Mouse (Mus musculus): ENCODE measurements around the gene Rab3b. TPM values are rescaled to one million over a fixed set of nuclear protein-coding genes. Genes with fewer than 3 reads are reported as not detected.

Rab3b gene
- polyA plus RNA-seq, 1 experiment from 2014 or later: 90.5 TPM

DNA sequence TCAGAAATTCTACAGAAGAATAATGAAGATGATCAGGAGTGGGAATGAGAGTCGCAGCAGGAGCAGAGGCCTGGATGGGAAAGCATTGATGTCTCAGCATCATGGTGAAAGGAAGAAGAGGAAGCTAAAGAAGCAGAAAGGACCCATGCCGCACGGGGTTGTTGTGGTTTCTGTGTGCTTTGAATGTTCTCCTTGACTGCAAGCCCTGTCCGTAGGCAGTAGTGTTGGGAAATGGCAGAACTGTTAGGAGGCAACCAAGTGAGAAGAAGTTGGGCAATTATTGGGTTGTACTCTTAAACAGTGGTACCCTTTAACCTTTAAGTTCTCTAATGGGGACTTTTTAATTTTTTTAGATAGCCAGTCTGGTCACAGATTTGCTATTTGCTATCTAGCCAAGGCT, 56.0 kb downstream of the Rab3b start:
- 96% methylated on average over 4 of the region's 4 CpGs for WGBS

GRCm38 (mm10) chr4:108937848-108938771, 59.2 kb downstream of the Rab3b start:
- H3K36me3 ChIP-seq: no peaks in the 10 kb centered on the region
- peak overlapping the region; percentile 71 for H3K27ac ChIP-seq (replicated peaks)
- no peaks in the 10 kb centered on the region for H3K9me3 ChIP-seq
- no peaks in the 10 kb centered on the region for H3K27me3 ChIP-seq
- H3K4me1 ChIP-seq: peaks cover 9% of the 10 kb centered on the region
- H3K4me3 ChIP-seq: no peak overlapping the region
- WGBS: 49% methylated on average over 12 of the region's 12 CpGs
- ATAC-seq (replicated peaks): peak; percentile 67; the same call in 1 of the 2 replicates
- no peak overlapping the region for H3K4me2 ChIP-seq (replicated peaks)
- H3K9ac ChIP-seq (replicated peaks): no peak overlapping the region

More for the DNA sequence above, 56.0 kb downstream of the Rab3b start:
- H3K9me3 ChIP-seq: no peaks in the 10 kb centered on the region
- no peaks in the 10 kb centered on the region for H3K27me3 ChIP-seq
- peaks cover 9% of the 10 kb centered on the region for H3K4me1 ChIP-seq
- no peak for ATAC-seq (replicated peaks)
- H3K36me3 ChIP-seq: no peaks in the 10 kb centered on the region
- no peak overlapping the region for H3K27ac ChIP-seq (replicated peaks)
- H3K9ac ChIP-seq (replicated peaks): no peak overlapping the region
- H3K4me2 ChIP-seq (replicated peaks): no peak overlapping the region
- no peak overlapping the region for H3K4me3 ChIP-seq

- no peaks in the 10 kb centered on the region for H3K36me3 ChIP-seq
- no peaks in the 10 kb centered on the region for H3K9me3 ChIP-seq
- H3K4me1 ChIP-seq: peaks cover 9% of the 10 kb centered on the region
- H3K27ac ChIP-seq (replicated peaks): no peak overlapping the region
- no peak overlapping the region for H3K4me3 ChIP-seq
- H3K9ac ChIP-seq (replicated peaks): no peak overlapping the region
- no peak overlapping the region for H3K4me2 ChIP-seq (replicated peaks)
- no peak for ATAC-seq (replicated peaks)
- H3K27me3 ChIP-seq: no peaks in the 10 kb centered on the region
- 63% methylated on average over 17 of the region's 17 CpGs for WGBS
Observed at GRCm38 (mm10) chr4:108940681-108941473, 62.0 kb downstream of the Rab3b start.

DNA sequence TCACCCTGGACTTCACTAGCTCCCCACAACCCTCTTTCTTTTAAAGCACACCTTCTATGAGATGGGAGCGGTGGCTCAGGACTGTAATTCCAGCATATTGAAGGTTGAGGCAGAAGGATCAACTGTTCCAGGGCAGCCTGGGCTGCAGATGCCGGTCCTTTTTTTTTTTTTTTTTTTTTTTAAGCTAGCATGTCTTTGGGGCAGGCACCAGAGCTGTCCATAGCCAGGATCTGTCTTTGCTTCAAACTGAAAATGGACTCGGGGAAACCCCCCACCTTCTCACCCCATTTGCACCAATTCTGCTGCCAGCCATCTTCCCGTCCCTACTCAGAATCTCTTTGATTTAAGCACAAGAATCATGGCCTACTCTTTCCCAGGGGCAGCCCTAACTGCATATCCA, 63.3 kb downstream of the Rab3b start:
- 89% methylated on average over 4 of the region's 4 CpGs for whole genome bisulfite sequencing
- no peak for ATAC-seq (replicated peaks)

DNA sequence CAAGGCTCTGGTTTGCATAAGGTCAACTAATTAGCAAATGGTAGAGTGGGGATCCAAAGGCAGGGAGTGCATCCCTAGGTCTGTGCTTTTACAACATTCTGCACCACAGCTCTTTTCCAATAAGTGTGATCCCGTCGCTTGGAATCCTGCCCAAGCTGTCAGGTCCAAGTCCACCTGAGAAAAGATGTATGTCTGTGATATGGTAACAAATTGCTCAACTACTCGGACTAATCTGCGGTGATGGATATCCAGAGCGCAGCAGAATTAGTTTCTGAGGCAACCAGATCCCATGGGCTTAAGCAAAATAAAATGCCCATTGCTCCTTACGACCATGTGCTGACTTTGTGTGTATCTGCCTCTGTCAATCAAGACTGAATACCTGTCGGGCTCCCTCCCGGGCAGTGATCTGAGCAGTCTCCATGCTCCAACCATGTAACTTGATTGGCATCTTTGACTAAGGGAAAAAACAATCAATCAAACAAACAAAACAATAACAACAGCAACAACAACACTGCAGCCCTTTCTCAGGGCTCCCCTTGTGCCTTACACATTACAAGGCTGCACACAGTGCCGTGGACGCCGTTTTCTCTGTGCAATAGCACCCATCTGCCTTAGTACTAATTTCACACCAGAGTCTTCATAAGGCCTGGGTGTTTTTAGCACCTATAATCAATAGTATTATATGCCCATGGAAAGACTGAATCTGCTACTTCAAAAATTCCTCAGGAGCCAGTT, 64.3 kb downstream of the Rab3b start:
- Histone ChIP-seq H3K9me3 (no peaks in the 10 kb centered on the region), H3K4me2 (replicated peaks) (no peak overlapping the region), H3K27ac (replicated peaks) (no peak overlapping the region), H3K4me3 (no peak overlapping the region), H3K9ac (replicated peaks) (no peak overlapping the region), H3K4me1 (peaks cover 5% of the 10 kb centered on the region), H3K27me3 (no peaks in the 10 kb centered on the region), H3K36me3 (no peaks in the 10 kb centered on the region)
- WGBS: 72% methylated on average over 11 of the region's 11 CpGs
- ATAC-seq (replicated peaks): no peak

More for the DNA sequence above, 63.3 kb downstream of the Rab3b start:
- Histone ChIP-seq H3K4me3 (no peak overlapping the region), H3K36me3 (no peaks in the 10 kb centered on the region), H3K27ac (replicated peaks) (no peak overlapping the region), H3K4me2 (replicated peaks) (no peak overlapping the region), H3K9ac (replicated peaks) (no peak overlapping the region), H3K9me3 (no peaks in the 10 kb centered on the region), H3K27me3 (no peaks in the 10 kb centered on the region), H3K4me1 (peaks cover 9% of the 10 kb centered on the region)

DNA sequence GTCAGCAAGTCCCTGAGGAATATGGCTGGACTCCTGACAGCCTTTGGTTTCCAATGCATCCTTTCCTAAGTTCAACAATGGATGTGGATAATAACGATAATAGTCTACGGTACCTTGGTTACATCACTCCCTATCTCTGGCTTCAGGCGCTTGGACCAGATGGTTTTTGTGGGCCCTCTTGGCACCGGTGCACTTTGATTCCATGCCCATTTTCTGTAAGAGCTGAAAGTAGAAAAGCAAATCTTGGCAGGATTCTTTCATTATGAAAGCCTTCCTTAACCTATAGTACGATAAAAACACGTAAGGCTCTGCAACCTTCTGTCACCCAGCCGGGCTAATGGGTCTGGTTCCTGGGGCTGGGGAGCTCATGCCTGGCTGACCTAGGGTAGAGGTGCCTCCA, 70.3 kb downstream of the Rab3b start:
- 0 out of 2 replicates have a peak overlapping the region, but pooled peaks have one; percentile 2 for H3K4me2 ChIP-seq (replicated peaks)
- WGBS: 60% methylated on average over 7 of the region's 7 CpGs
- H3K36me3 ChIP-seq: no peaks in the 10 kb centered on the region
- no peaks in the 10 kb centered on the region for H3K9me3 ChIP-seq
- H3K27me3 ChIP-seq: no peaks in the 10 kb centered on the region
- no peak overlapping the region for H3K9ac ChIP-seq (replicated peaks)
- H3K27ac ChIP-seq (replicated peaks): peak overlapping the region; percentile 20; the same call in 1 of the 2 replicates
- ATAC-seq (replicated peaks): no peak
- peaks cover 8% of the 10 kb centered on the region; the same call in 1 of the 2 replicates for H3K4me1 ChIP-seq
- H3K4me3 ChIP-seq: no peak overlapping the region

DNA sequence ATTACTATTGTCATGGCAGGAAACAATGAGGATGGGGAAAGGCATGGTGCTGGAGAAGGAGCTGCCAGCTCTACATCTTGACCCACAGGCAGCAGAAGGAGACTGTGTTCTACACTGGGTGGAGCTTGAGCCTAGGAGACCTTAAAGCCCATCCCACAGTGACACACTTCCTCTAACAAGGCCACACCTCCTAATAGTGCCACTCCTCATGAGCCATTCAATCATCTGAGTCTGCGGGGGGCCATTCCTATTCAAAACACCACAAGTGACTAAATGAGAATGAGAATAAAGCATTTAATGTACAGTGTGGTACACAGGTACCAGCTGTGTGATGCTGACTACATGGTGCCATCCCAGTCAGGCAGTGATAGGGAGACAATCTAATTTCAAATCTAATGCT, 71.3 kb downstream of the Rab3b start:
- H3K27me3 ChIP-seq: no peaks in the 10 kb centered on the region
- no peaks in the 10 kb centered on the region for H3K9me3 ChIP-seq
- no peak overlapping the region for H3K9ac ChIP-seq (replicated peaks)
- no peak overlapping the region for H3K27ac ChIP-seq (replicated peaks)
- 86% methylated on average over 1 of the region's 1 CpGs for WGBS
- H3K4me2 ChIP-seq (replicated peaks): no peak overlapping the region
- ATAC-seq (replicated peaks): no peak
- H3K4me1 ChIP-seq: peaks cover 8% of the 10 kb centered on the region; the same call in 1 of the 2 replicates
- H3K4me3 ChIP-seq: no peak overlapping the region
- no peaks in the 10 kb centered on the region for H3K36me3 ChIP-seq

DNA sequence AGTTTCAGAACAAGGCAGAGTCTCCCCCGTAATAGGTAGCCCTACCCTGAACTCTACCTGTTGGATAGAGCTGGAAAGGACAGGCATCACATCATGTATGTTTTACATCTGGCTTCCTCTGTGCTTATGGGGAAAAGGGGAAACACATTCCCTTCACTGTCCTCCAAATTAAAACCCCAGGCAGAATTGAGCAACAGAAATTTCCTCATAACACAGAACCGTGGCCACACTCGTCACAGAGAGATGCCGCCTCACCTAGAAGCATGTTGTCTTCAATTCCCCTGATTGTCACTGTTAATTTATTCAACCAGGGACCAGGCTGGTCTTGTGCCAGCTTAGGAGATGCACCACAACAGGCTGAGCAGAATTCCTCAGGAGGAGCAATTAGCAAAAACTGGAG, 72.8 kb downstream of the Rab3b start:
- H3K4me3 ChIP-seq: no peak overlapping the region
- H3K9ac ChIP-seq (replicated peaks): no peak overlapping the region
- H3K36me3 ChIP-seq: no peaks in the 10 kb centered on the region
- ATAC-seq (replicated peaks): no peak
- no peak overlapping the region for H3K27ac ChIP-seq (replicated peaks)
- 75% methylated on average over 4 of the region's 4 CpGs for WGBS
- no peaks in the 10 kb centered on the region for H3K27me3 ChIP-seq
- H3K9me3 ChIP-seq: no peaks in the 10 kb centered on the region
- H3K4me2 ChIP-seq (replicated peaks): no peak overlapping the region
- H3K4me1 ChIP-seq: peaks cover 8% of the 10 kb centered on the region; the same call in 1 of the 2 replicates

DNA sequence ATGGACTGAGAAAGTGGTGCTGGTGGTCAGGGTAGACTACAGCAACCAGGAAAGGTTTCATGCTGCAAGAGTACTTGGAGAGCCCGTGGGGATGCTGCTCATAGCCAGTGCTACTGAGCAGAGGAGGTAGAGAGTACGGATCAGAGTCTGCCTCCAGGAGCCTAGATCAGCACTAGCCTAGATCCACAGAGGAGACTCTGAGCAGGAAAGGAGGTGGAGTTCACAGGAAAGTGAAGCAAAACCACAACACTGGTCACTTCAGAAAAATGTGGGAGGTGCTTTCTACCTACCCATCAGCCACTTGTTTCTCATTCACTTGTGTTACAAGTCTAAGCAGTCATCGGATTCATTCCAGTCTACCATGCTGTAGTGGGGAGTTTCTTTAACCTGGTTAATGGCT, 80.8 kb downstream of the Rab3b start:
- Histone ChIP-seq H3K9ac (replicated peaks) (no peak overlapping the region), H3K27ac (replicated peaks) (no peak overlapping the region), H3K27me3 (no peaks in the 10 kb centered on the region), H3K4me3 (no peak overlapping the region), H3K4me2 (replicated peaks) (no peak overlapping the region), H3K36me3 (no peaks in the 10 kb centered on the region), H3K9me3 (no peaks in the 10 kb centered on the region), H3K4me1 (no peaks in the 10 kb centered on the region)
- 92% methylated on average over 3 of the region's 3 CpGs for WGBS
- ATAC-seq (replicated peaks): no peak

DNA sequence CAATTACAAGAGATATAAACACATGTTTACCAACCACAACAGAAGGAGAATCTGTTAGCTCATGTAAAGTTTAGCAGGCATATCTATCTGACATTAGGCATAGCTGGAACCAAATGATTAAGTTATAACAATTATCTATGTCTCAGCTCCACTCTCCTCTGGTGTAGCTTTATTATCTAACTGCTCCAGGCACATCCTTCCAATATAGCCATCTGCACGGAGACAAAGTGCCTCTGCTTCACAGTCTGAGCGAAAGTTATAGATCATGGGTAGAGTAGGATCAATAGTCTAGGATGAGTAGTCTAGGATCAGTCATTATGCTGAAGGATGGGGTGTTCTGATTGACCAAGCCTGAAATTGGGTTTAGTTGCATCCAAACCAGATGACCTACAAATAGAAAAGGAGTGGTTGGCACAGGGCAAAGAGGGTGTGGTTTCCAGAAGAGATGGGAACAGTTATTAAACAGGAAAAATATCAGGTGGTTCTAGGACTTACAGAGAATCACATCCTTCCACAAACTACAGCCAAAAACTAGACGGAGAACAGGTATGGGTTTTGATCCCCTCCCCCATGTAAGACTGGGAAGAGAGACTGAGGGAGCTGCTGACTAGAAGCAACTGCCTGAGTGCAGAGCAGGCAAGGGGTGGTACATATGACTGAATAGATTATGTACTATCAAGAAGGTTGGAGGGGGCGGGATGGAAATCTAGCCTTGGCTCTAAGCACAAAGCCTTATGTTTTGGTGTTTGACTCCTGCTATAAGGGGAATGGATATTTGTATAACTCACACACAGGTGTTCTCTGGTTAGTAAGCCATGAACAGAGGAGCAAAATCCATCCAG, 82.0 kb downstream of the Rab3b start:
- no peaks in the 10 kb centered on the region for H3K36me3 ChIP-seq
- no peaks in the 10 kb centered on the region for H3K9me3 ChIP-seq
- H3K4me3 ChIP-seq: no peak overlapping the region
- no peak overlapping the region for H3K27ac ChIP-seq (replicated peaks)
- no peak overlapping the region for H3K4me2 ChIP-seq (replicated peaks)
- no peak for ATAC-seq (replicated peaks)
- no peaks in the 10 kb centered on the region for H3K4me1 ChIP-seq
- H3K9ac ChIP-seq (replicated peaks): no peak overlapping the region
- H3K27me3 ChIP-seq: no peaks in the 10 kb centered on the region
- 89% methylated on average over 4 of the region's 4 CpGs for WGBS

GRCm38 (mm10) chr4:108963017-108963416, 84.2 kb downstream of the Rab3b start:
- Histone ChIP-seq H3K27ac (replicated peaks) (no peak overlapping the region), H3K36me3 (no peaks in the 10 kb centered on the region), H3K9ac (replicated peaks) (no peak overlapping the region), H3K4me1 (no peaks in the 10 kb centered on the region), H3K4me2 (replicated peaks) (no peak overlapping the region), H3K27me3 (no peaks in the 10 kb centered on the region), H3K9me3 (no peaks in the 10 kb centered on the region), H3K4me3 (no peak overlapping the region)
- no peak for ATAC-seq (replicated peaks)
- WGBS: 85% methylated on average over 6 of the region's 6 CpGs

All from forebrain, embryonic 15.5 days (tissue).